Mouse (Mus musculus): Measurements from ENCODE around the gene Srgap2. TPM values are rescaled to one million over a fixed set of nuclear protein-coding genes. Genes with fewer than 3 reads are reported as not detected.
A peak's percentile ranks its signal among the peaks of the same experiment; 100 is the strongest.

Srgap2 gene
- polyA plus RNA-seq, 1 experiment from 2014 or later = 55.6 TPM

- WGBS = 91% methylated on average over 2 of the region's 2 CpGs
- Histone ChIP-seq H3K27me3 (ENCODE audit: control insufficient read depth, insufficient read depth, low read length) (no peaks in the 10 kb centered on the region), H3K4me2 (ENCODE audit: low read depth, low read length) (no peak overlapping the region), H3K4me1 (ENCODE audit: control insufficient read depth, insufficient read depth, low read length) (no peaks in the 10 kb centered on the region), H3K9ac (replicated peaks; ENCODE audit: low read depth, low read length) (no peak overlapping the region), H3K4me3 (ENCODE audit: low read depth, low read length) (no peak overlapping the region), H3K9me3 (ENCODE audit: control insufficient read depth, low read length) (no peaks in the 10 kb centered on the region), H3K27ac (ENCODE audit: low read depth, low read length) (no peak overlapping the region), H3K36me3 (ENCODE audit: control insufficient read depth, insufficient read depth, low read length) (no peaks in the 10 kb centered on the region)
- no peak for ATAC-seq (ENCODE audit: low read depth)
Observed at GRCm38 (mm10) chr1:131513136-131513535, 14.0 kb downstream of the Srgap2 start.

GRCm38 (mm10) chr1:131511661-131512500 is 15.3 kb downstream of the Srgap2 start:
- no peaks in the 10 kb centered on the region for H3K27me3 ChIP-seq (ENCODE audit: control insufficient read depth, insufficient read depth, low read length)
- H3K27ac ChIP-seq (ENCODE audit: low read depth, low read length) = no peak overlapping the region
- no peak overlapping the region for H3K4me2 ChIP-seq (ENCODE audit: low read depth, low read length)
- no peaks in the 10 kb centered on the region for H3K36me3 ChIP-seq (ENCODE audit: control insufficient read depth, insufficient read depth, low read length)
- no peaks in the 10 kb centered on the region for H3K9me3 ChIP-seq (ENCODE audit: control insufficient read depth, low read length)
- ATAC-seq (ENCODE audit: low read depth) = no peak
- H3K4me1 ChIP-seq (ENCODE audit: control insufficient read depth, insufficient read depth, low read length) = no peaks in the 10 kb centered on the region
- H3K4me3 ChIP-seq (ENCODE audit: low read depth, low read length) = no peak overlapping the region
- 87% methylated on average over 3 of the region's 3 CpGs for WGBS
- H3K9ac ChIP-seq (replicated peaks; ENCODE audit: low read depth, low read length) = no peak overlapping the region

GRCm38 (mm10) chr1:131511131-131511530 is 16.0 kb downstream of the Srgap2 start:
- Histone ChIP-seq H3K9ac (replicated peaks; ENCODE audit: low read depth, low read length) (no peak overlapping the region), H3K4me3 (ENCODE audit: low read depth, low read length) (no peak overlapping the region), H3K36me3 (ENCODE audit: control insufficient read depth, insufficient read depth, low read length) (no peaks in the 10 kb centered on the region), H3K9me3 (ENCODE audit: control insufficient read depth, low read length) (no peaks in the 10 kb centered on the region), H3K27ac (ENCODE audit: low read depth, low read length) (no peak overlapping the region), H3K27me3 (ENCODE audit: control insufficient read depth, insufficient read depth, low read length) (no peaks in the 10 kb centered on the region), H3K4me2 (ENCODE audit: low read depth, low read length) (no peak overlapping the region), H3K4me1 (ENCODE audit: control insufficient read depth, insufficient read depth, low read length) (no peaks in the 10 kb centered on the region)
- no peak for ATAC-seq (ENCODE audit: low read depth)

GRCm38 (mm10) chr1:131501681-131502080 is 25.5 kb downstream of the Srgap2 start:
- ATAC-seq (ENCODE audit: low read depth) = no peak
- no peak overlapping the region for H3K9ac ChIP-seq (replicated peaks; ENCODE audit: low read depth, low read length)
- H3K4me3 ChIP-seq (ENCODE audit: low read depth, low read length) = no peak overlapping the region
- H3K9me3 ChIP-seq (ENCODE audit: control insufficient read depth, low read length) = no peaks in the 10 kb centered on the region
- H3K27ac ChIP-seq (ENCODE audit: low read depth, low read length) = no peak overlapping the region
- H3K4me1 ChIP-seq (ENCODE audit: control insufficient read depth, insufficient read depth, low read length) = no peaks in the 10 kb centered on the region
- H3K4me2 ChIP-seq (ENCODE audit: low read depth, low read length) = no peak overlapping the region
- no peaks in the 10 kb centered on the region for H3K27me3 ChIP-seq (ENCODE audit: control insufficient read depth, insufficient read depth, low read length)
- WGBS = 89% methylated on average over 1 of the region's 1 CpGs
- no peaks in the 10 kb centered on the region for H3K36me3 ChIP-seq (ENCODE audit: control insufficient read depth, insufficient read depth, low read length)

GRCm38 (mm10) chr1:131498231-131498630 is 28.9 kb downstream of the Srgap2 start:
- no peak overlapping the region for H3K4me3 ChIP-seq (ENCODE audit: low read depth, low read length)
- H3K27me3 ChIP-seq (ENCODE audit: control insufficient read depth, insufficient read depth, low read length) = no peaks in the 10 kb centered on the region
- H3K4me2 ChIP-seq (ENCODE audit: low read depth, low read length) = no peak overlapping the region
- no peak overlapping the region for H3K27ac ChIP-seq (ENCODE audit: low read depth, low read length)
- no peak overlapping the region for H3K9ac ChIP-seq (replicated peaks; ENCODE audit: low read depth, low read length)
- no peak for ATAC-seq (ENCODE audit: low read depth)
- H3K4me1 ChIP-seq (ENCODE audit: control insufficient read depth, insufficient read depth, low read length) = peaks cover 5% of the 10 kb centered on the region; the same call in 1 of the 2 replicates
- no peaks in the 10 kb centered on the region for H3K36me3 ChIP-seq (ENCODE audit: control insufficient read depth, insufficient read depth, low read length)
- 100% methylated on average over 1 of the region's 1 CpGs for WGBS
- H3K9me3 ChIP-seq (ENCODE audit: control insufficient read depth, low read length) = no peaks in the 10 kb centered on the region

- Histone ChIP-seq H3K9ac (replicated peaks; ENCODE audit: low read depth, low read length) (no peak overlapping the region), H3K36me3 (ENCODE audit: control insufficient read depth, insufficient read depth, low read length) (no peaks in the 10 kb centered on the region), H3K27ac (ENCODE audit: low read depth, low read length) (no peak overlapping the region), H3K4me3 (ENCODE audit: low read depth, low read length) (no peak overlapping the region), H3K9me3 (ENCODE audit: control insufficient read depth, low read length) (no peaks in the 10 kb centered on the region), H3K4me2 (ENCODE audit: low read depth, low read length) (no peak overlapping the region), H3K4me1 (ENCODE audit: control insufficient read depth, insufficient read depth, low read length) (peaks cover 10% of the 10 kb centered on the region; the same call in 1 of the 2 replicates), H3K27me3 (ENCODE audit: control insufficient read depth, insufficient read depth, low read length) (no peaks in the 10 kb centered on the region)
- WGBS = 74% methylated on average over 4 of the region's 4 CpGs
- no peak for ATAC-seq (ENCODE audit: low read depth)
Observed at GRCm38 (mm10) chr1:131493966-131494898, 32.9 kb downstream of the Srgap2 start.

- Histone ChIP-seq H3K27ac (ENCODE audit: low read depth, low read length) (peak overlapping the region; percentile 58; the same call in 1 of the 2 replicates), H3K9ac (replicated peaks; ENCODE audit: low read depth, low read length) (no peak overlapping the region), H3K9me3 (ENCODE audit: control insufficient read depth, low read length) (no peaks in the 10 kb centered on the region), H3K4me3 (ENCODE audit: low read depth, low read length) (no peak overlapping the region), H3K4me2 (ENCODE audit: low read depth, low read length) (no peak overlapping the region), H3K36me3 (ENCODE audit: control insufficient read depth, insufficient read depth, low read length) (no peaks in the 10 kb centered on the region), H3K27me3 (ENCODE audit: control insufficient read depth, insufficient read depth, low read length) (no peaks in the 10 kb centered on the region), H3K4me1 (ENCODE audit: control insufficient read depth, insufficient read depth, low read length) (peaks cover 10% of the 10 kb centered on the region; the same call in 1 of the 2 replicates)
- 46% methylated on average over 2 of the region's 2 CpGs for WGBS
- no peak for ATAC-seq (ENCODE audit: low read depth)
Observed at GRCm38 (mm10) chr1:131492360-131492759, 34.8 kb downstream of the Srgap2 start.

- WGBS = 34% methylated on average over 4 of the region's 4 CpGs
- no peak overlapping the region for H3K4me2 ChIP-seq (ENCODE audit: low read depth, low read length)
- H3K9ac ChIP-seq (replicated peaks; ENCODE audit: low read depth, low read length) = no peak overlapping the region
- peak; percentile 53; the same call in 1 of the 2 replicates for ATAC-seq (ENCODE audit: low read depth)
- H3K4me3 ChIP-seq (ENCODE audit: low read depth, low read length) = no peak overlapping the region
- H3K36me3 ChIP-seq (ENCODE audit: control insufficient read depth, insufficient read depth, low read length) = no peaks in the 10 kb centered on the region
- H3K27me3 ChIP-seq (ENCODE audit: control insufficient read depth, insufficient read depth, low read length) = no peaks in the 10 kb centered on the region
- peaks cover 10% of the 10 kb centered on the region; the same call in 1 of the 2 replicates for H3K4me1 ChIP-seq (ENCODE audit: control insufficient read depth, insufficient read depth, low read length)
- peak overlapping the region; percentile 31; the same call in 1 of the 2 replicates for H3K27ac ChIP-seq (ENCODE audit: low read depth, low read length)
- no peaks in the 10 kb centered on the region for H3K9me3 ChIP-seq (ENCODE audit: control insufficient read depth, low read length)
Observed at GRCm38 (mm10) chr1:131491579-131491978, 35.6 kb downstream of the Srgap2 start.

All from neural tube, embryonic 14.5 days (tissue).